Mouse (Mus musculus): Measurements from ENCODE around the gene Prokr2. TPM values are rescaled to one million over a fixed set of nuclear protein-coding genes. Genes with fewer than 3 reads are reported as not detected.
"Not testable (repeated sequence)": the region's sequence is repeated elsewhere in the genome, so short reads cannot be mapped to it uniquely, and the experiment has no call there.

The Prokr2 gene
- polyA plus RNA-seq, 1 experiment, result not detected

DNA sequence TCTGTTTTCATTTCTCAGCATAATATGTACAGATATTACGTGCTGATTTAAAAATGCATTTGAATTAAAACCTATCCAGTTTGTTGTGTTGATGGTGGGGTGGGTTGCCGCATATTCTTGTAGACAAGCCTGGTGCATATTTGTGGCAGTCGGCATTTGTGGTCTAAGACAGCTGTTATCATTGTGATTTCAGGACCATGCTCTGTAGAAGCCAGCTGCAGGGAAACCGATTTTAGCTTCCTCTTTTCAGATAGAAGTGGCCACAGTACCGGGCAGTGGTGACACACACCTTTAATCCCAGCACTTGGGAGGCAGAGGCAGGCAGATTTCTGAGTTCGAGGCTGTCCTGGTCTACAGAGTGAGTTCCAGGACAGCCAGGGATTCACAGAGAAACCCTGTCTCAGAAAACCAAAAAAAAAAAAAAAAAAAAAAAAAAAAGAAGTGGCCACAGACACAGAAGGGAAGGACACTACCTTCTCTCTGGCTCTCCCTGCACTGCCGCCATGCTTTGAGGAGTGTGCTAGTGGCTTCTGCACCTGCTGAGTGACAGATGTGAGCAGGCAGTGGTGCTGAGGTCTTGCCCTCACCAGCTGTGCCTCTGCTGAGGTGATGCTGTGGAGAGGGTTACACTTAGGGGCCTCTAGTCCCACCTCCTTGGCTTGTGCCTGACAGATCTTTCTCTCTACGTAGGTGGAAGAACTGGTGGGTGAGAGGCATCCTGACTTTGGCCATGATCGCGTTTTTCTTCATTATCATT is 91.4 kb downstream of the Prokr2 start:
- no peak for TF ChIP-seq POLR2A (IDR thresholded peaks at IDR 0.05; ENCODE audit: borderline replicate concordance, extremely low read depth, low read depth, low read length)
- TF ChIP-seq CTCF (IDR thresholded peaks at IDR 0.05; ENCODE audit: insufficient read depth, low read length), result no peak
- DNase-seq, result no peak
- Histone ChIP-seq H3K4me1 (ENCODE audit: control insufficient read depth, insufficient read depth, low read length) (peaks cover 12% of the 10 kb centered on the region), H3K4me3 (replicated peaks; ENCODE audit: extremely low read depth, low read depth, low read length) (no peak overlapping the region)
- WGBS, result 85% methylated on average over 10 of the region's 10 CpGs

DNA sequence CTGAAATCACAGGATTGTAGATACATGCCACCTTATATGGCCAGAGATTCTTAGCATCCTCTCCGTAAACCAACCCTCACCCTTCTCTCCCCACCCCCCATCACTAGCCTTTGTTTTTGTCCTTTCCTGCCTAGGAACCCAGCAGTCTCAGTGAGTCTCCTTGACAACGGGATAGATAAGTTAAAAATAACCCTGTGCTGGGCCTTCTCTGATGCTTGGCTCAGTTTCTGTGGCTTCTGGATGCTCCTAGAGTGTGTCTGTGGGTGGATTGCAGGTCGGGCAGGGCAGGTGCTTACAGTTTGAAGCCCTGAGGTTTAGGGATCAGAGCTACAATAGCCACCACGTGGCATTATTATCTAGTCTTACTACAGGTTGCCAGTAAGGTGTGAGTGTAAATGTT is 93.2 kb downstream of the Prokr2 start:
- Histone ChIP-seq H3K4me1 (ENCODE audit: control insufficient read depth, insufficient read depth, low read length) (peaks cover 12% of the 10 kb centered on the region), H3K4me3 (replicated peaks; ENCODE audit: extremely low read depth, low read depth, low read length) (no peak overlapping the region)
- no peak for TF ChIP-seq CTCF (IDR thresholded peaks at IDR 0.05; ENCODE audit: insufficient read depth, low read length)
- no peak for TF ChIP-seq POLR2A (IDR thresholded peaks at IDR 0.05; ENCODE audit: borderline replicate concordance, extremely low read depth, low read depth, low read length)
- 28% methylated on average over 4 of the region's 4 CpGs for WGBS
- DNase-seq, result no peak

DNA sequence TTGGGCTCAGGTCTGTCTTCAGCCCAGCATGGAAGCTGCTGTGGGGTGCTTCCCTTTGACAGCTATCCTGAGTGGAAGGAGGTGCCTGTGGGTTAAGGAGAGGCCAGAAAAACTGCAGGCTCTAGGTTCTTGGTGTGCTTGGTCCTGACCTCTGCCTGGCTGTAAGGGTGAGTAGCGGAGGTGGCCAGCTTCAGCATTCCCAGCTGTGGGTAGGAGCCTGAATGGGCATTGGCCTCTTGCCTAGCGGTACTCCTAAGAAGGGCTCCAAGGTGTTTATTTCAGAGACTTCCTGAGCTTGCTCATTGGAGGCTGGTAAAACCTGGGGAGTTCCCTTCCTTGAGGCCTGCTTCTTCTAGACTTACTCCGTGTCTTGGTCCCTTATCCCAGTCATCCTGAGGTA is 94.0 kb downstream of the Prokr2 start:
- TF ChIP-seq POLR2A (IDR thresholded peaks at IDR 0.05; ENCODE audit: borderline replicate concordance, extremely low read depth, low read depth, low read length), result no peak
- TF ChIP-seq CTCF (IDR thresholded peaks at IDR 0.05; ENCODE audit: insufficient read depth, low read length), result no peak
- WGBS, result 39% methylated on average over 3 of the region's 3 CpGs
- H3K4me3 ChIP-seq (replicated peaks; ENCODE audit: extremely low read depth, low read depth, low read length), result no peak overlapping the region
- DNase-seq, result no peak
- H3K4me1 ChIP-seq (ENCODE audit: control insufficient read depth, insufficient read depth, low read length), result peaks cover 12% of the 10 kb centered on the region

DNA sequence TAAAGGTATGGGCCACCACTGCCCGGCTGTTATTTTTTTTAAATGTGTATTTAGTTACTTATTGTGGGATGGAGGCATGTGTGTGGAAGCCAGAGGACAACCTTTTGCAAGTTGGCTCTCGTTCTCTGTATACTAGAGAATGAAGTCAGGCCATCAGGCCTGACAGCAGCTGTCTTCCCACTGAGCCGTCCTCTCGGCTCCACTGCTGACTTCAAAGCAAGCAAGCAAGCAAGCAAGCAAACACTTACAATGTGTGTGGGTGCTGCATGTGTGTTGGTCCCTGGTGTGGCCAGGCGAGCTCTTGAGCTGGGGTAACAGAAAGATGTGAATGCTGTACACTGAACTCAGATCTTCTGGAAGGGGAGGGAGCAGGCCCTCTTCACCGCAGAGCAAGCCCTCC is 94.4 kb downstream of the Prokr2 start:
- TF ChIP-seq CTCF (IDR thresholded peaks at IDR 0.05; ENCODE audit: insufficient read depth, low read length) (no peak), POLR2A (IDR thresholded peaks at IDR 0.05; ENCODE audit: borderline replicate concordance, extremely low read depth, low read depth, low read length) (no peak)
- H3K4me3 ChIP-seq (replicated peaks; ENCODE audit: extremely low read depth, low read depth, low read length), result no peak overlapping the region
- peaks cover 12% of the 10 kb centered on the region for H3K4me1 ChIP-seq (ENCODE audit: control insufficient read depth, insufficient read depth, low read length)
- DNase-seq, result no peak
- 53% methylated on average over 6 of the region's 6 CpGs for WGBS

DNA sequence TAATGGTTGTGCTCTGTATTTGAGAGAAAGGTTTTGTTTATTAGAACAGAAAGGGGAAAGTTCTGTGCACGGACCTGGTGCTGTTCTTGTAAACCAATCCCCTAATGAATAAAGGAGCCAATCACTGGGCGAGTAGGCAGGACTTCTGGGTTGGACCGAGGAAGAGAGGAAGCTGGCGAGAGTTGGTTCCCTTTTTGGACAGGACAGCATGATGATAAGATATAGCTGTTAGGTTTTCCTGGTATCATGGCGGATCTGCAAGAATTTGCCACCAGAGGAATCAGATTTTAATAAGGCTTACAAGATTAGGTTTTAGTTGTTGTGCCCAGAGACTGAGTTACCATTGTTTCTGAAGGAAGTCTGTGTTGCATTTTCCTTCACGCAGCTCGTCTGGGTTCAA is 96.0 kb downstream of the Prokr2 start:
- H3K4me3 ChIP-seq (replicated peaks; ENCODE audit: extremely low read depth, low read depth, low read length); DNase-seq: not testable (repeated sequence)
- peaks cover 22% of the 10 kb centered on the region for H3K4me1 ChIP-seq (ENCODE audit: control insufficient read depth, insufficient read depth, low read length)
- WGBS, result 35% methylated on average over 5 of the region's 7 CpGs

Other genes with a start within 250 kb of the Prokr2 start
- gene Slc23a2, start 240.3 kb downstream of the Prokr2 start, polyA plus RNA-seq (2012; rRNA removed), result 82.2 and 83.1 TPM in 2 replicates
- gene Tmem230, start 137.6 kb downstream of the Prokr2 start, polyA plus RNA-seq (2012; rRNA removed), result 67.0 and 86.8 TPM in 2 replicates
- 52.7 and 59.2 TPM in 2 replicates for gene Pcna, start 132.1 kb downstream of the Prokr2 start, polyA plus RNA-seq (2012; rRNA removed)
- 67.1 and 76.5 TPM in 2 replicates for gene Cds2, start 122.3 kb downstream of the Prokr2 start, polyA plus RNA-seq (2012; rRNA removed)
- gene Gpcpd1, start 202.3 kb upstream of the Prokr2 start, polyA plus RNA-seq (2012; rRNA removed), result 7.2 and 12.4 TPM in 2 replicates

Measured in lung, adult 2 months (tissue).